ENCODE assay signal across 28 mouse cellular contexts in the genomic region with DNA sequence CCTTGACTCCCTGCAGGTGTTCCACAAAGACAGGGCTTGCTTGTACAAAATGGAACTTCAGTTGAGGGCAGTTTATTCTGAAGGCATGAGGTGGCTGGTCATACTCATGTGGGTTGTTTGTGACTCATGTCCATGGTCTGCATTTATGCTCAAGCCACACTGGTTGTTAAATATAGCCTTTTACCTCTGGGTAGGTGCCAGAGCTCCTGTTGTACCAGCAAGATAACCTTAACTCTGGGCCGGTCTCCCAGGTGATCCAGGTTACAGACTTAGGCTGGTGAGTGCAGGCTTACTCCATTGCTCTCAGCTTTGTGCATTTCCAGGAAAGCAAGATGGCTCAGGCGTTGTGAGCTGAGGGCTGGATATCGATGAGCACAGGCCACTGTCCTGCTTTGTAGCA.
DNase-seq lines count a peak whose midpoint lies in the region; ATAC-seq and TF ChIP-seq lines count a peak whose summit lies in the region.
"Had no signal": no experiment of that assay in that cellular context is flagged by ENCODE, and none has a peak within 500 bp of the region (broad histone marks: within the 10 kb centered on the region; RNA-seq: fewer than 3 reads in every experiment).

No protein-coding gene starts in this region.

- ATAC-seq in embryonic facial prominence, embryonic 13.5 days (ENCODE audit: insufficient number of reproducible peaks, insufficient read depth, low FRiP score, low TSS enrichment, low read depth), result no peak
- ATAC-seq in lung, embryonic 14.5 days (ENCODE audit: insufficient read depth), result no peak
- ATAC-seq: forebrain, embryonic 13.5 days; intestine, postnatal 0 days; midbrain, embryonic 15.5 days had no signal

- 90% methylated on average over 3 of the region's 3 CpGs for WGBS in embryonic facial prominence, embryonic 13.5 days
- WGBS in embryonic facial prominence, embryonic 10.5 days, result 90% methylated on average over 3 of the region's 3 CpGs
- 84% methylated on average over 3 of the region's 3 CpGs for WGBS in lung, embryonic 14.5 days

- TF ChIP-seq CTCF in lung, embryonic 14.5 days (IDR thresholded peaks at IDR 0.05; ENCODE audit: low read depth), result no peak

- H3K4me1 ChIP-seq in embryonic facial prominence, embryonic 13.5 days, result peaks cover 45% of the 10 kb centered on the region
- peaks cover 14% of the 10 kb centered on the region for H3K4me1 ChIP-seq in embryonic facial prominence, embryonic 10.5 days
- 0 out of 2 replicates have a peak, but pooled peaks cover 3% of the 10 kb centered on the region for H3K4me1 ChIP-seq in lung, embryonic 14.5 days (ENCODE audit: insufficient read depth)
- H3K4me1 ChIP-seq: liver, embryonic 15.5 days; stomach, embryonic 15.5 days had no signal

- intact Hi-C loops in heart, postnatal 10 days (cut with DNase I), result no loop called here

- no peak for DNase-seq in embryonic facial prominence, embryonic 10.5 days (ENCODE audit: low spot score)
- DNase-seq in heart, postnatal 10 days, result peak; percentile 31 to 54
- no peak for DNase-seq in heart, postnatal 4 days
- no peak for DNase-seq in lung, embryonic 14.5 days
- DNase-seq in lung, postnatal 14 days, result no peak
- peak; percentile 13 for DNase-seq in urinary bladder, postnatal 14 days (ENCODE audit: low spot score)
- no peak for DNase-seq in urinary bladder, adult 2 months (ENCODE audit: low spot score)
- DNase-seq: adrenal gland, adult 8-10 months; cerebellum, postnatal 14 days; gastrocnemius, postnatal 10 days; kidney, postnatal 4 days; layer of hippocampus, adult 9-11 months; right cerebral cortex, postnatal 14 days; thymus, postnatal 14 days had no signal

- H3K4me2 ChIP-seq in embryonic facial prominence, embryonic 13.5 days, result peak overlapping the region; percentile 26; the same call in 1 of the 2 replicates
- H3K4me2 ChIP-seq in lung, embryonic 14.5 days, result no peak overlapping the region
- H3K4me2 ChIP-seq: forebrain, embryonic 13.5 days; heart, embryonic 15.5 days; hindbrain, embryonic 14.5 days; limb, embryonic 15.5 days; liver, embryonic 15.5 days; midbrain, embryonic 15.5 days; neural tube, embryonic 15.5 days; stomach, embryonic 15.5 days had no signal

- no peak overlapping the region for H3K9ac ChIP-seq in embryonic facial prominence, embryonic 13.5 days
- no peak overlapping the region for H3K9ac ChIP-seq in lung, embryonic 14.5 days
- H3K9ac ChIP-seq: forebrain, embryonic 13.5 days; heart, embryonic 15.5 days; hindbrain, embryonic 14.5 days; limb, embryonic 15.5 days; liver, embryonic 15.5 days; midbrain, embryonic 15.5 days; neural tube, embryonic 15.5 days; stomach, embryonic 15.5 days had no signal

- H3K9me3 ChIP-seq in embryonic facial prominence, embryonic 13.5 days, result no peaks in the 10 kb centered on the region
- no peaks in the 10 kb centered on the region for H3K9me3 ChIP-seq in embryonic facial prominence, embryonic 10.5 days
- no peaks in the 10 kb centered on the region for H3K9me3 ChIP-seq in lung, embryonic 14.5 days (ENCODE audit: low read depth, low read length)
- H3K9me3 ChIP-seq: forebrain, embryonic 13.5 days; heart, embryonic 15.5 days; limb, embryonic 10.5 days; limb, embryonic 15.5 days; liver, embryonic 15.5 days; midbrain, embryonic 10.5 days; midbrain, embryonic 15.5 days; neural tube, embryonic 15.5 days; stomach, embryonic 15.5 days had no signal

- no peaks in the 10 kb centered on the region for H3K27me3 ChIP-seq in embryonic facial prominence, embryonic 13.5 days
- no peaks in the 10 kb centered on the region; the same call in 1 of the 2 replicates for H3K27me3 ChIP-seq in embryonic facial prominence, embryonic 10.5 days (replicated peaks; ENCODE audit: low read depth, poor library complexity, severe bottlenecking)
- no peaks in the 10 kb centered on the region for H3K27me3 ChIP-seq in lung, embryonic 14.5 days (ENCODE audit: insufficient read depth, low read length)
- H3K27me3 ChIP-seq: forebrain, embryonic 13.5 days; heart, embryonic 15.5 days; liver, embryonic 15.5 days; midbrain, embryonic 15.5 days; neural tube, embryonic 15.5 days; stomach, embryonic 15.5 days had no signal

- H3K36me3 ChIP-seq in embryonic facial prominence, embryonic 13.5 days, result no peaks in the 10 kb centered on the region
- H3K36me3 ChIP-seq in embryonic facial prominence, embryonic 10.5 days (replicated peaks), result no peaks in the 10 kb centered on the region
- no peaks in the 10 kb centered on the region for H3K36me3 ChIP-seq in lung, embryonic 14.5 days (ENCODE audit: insufficient read depth)
- H3K36me3 ChIP-seq: G1E; heart, embryonic 15.5 days; limb, embryonic 10.5 days; limb, embryonic 15.5 days; liver, embryonic 15.5 days; midbrain, embryonic 10.5 days; midbrain, embryonic 15.5 days; neural tube, embryonic 15.5 days; stomach, embryonic 15.5 days had no signal

- H3K27ac ChIP-seq in embryonic facial prominence, embryonic 13.5 days, result peak overlapping the region; percentile 57; the same call in 1 of the 2 replicates
- H3K27ac ChIP-seq in embryonic facial prominence, embryonic 10.5 days (replicated peaks), result no peak overlapping the region
- peak overlapping the region; percentile 15; the same call in 1 of the 2 replicates for H3K27ac ChIP-seq in lung, embryonic 14.5 days (ENCODE audit: low read depth)
- H3K27ac ChIP-seq: forebrain, embryonic 13.5 days; heart, embryonic 15.5 days; hindbrain, embryonic 14.5 days; kidney, postnatal 0 days; limb, embryonic 10.5 days; limb, embryonic 15.5 days; liver, embryonic 15.5 days; midbrain, embryonic 10.5 days; midbrain, embryonic 15.5 days; neural tube, embryonic 15.5 days; stomach, embryonic 15.5 days had no signal

- H3K4me3 ChIP-seq in embryonic facial prominence, embryonic 13.5 days, result no peak overlapping the region
- H3K4me3 ChIP-seq in embryonic facial prominence, embryonic 10.5 days, result no peak overlapping the region
- H3K4me3 ChIP-seq in lung, embryonic 14.5 days (ENCODE audit: low read depth, low read length), result no peak overlapping the region
- H3K4me3 ChIP-seq: forebrain, embryonic 13.5 days; heart, embryonic 15.5 days; limb, embryonic 10.5 days; limb, embryonic 15.5 days; liver, embryonic 15.5 days; midbrain, embryonic 10.5 days; midbrain, embryonic 15.5 days; neural tube, embryonic 15.5 days; stomach, embryonic 15.5 days had no signal

Comparison
In these comparisons a context has a peak if more than half of its experiments do, and no peak if none do; other contexts are left out.
1. DNase-seq: peak in heart, postnatal 10 days (2 of 2) and urinary bladder, postnatal 14 days (single experiment); none in embryonic facial prominence, embryonic 10.5 days (single experiment), heart, postnatal 4 days (single experiment), lung, embryonic 14.5 days (single experiment), lung, postnatal 14 days (single experiment) and urinary bladder, adult 2 months (single experiment).